Mouse (Mus musculus) erythroblast, embryonic 14.5 days (primary cell): ENCODE data around the gene Tcte2. TPM values are rescaled to one million over a fixed set of nuclear protein-coding genes. Genes with fewer than 3 reads are reported as not detected.

ENCODE experiments used
- H3K27me3 ChIP-seq: 2 replicates; pipeline ENCODE4 v1.6.1; 2012; ENCODE audit warnings: inconsistent platforms; ENCODE audit not compliant: control insufficient read depth
- H3K36me3 ChIP-seq: 2 replicates; pipeline ENCODE4 v1.6.1; 2012; ENCODE audit warnings: mild to moderate bottlenecking, inconsistent platforms; ENCODE audit not compliant: control insufficient read depth
- H3K4me1 ChIP-seq: 2 replicates; pipeline ENCODE4 v1.6.1; 2012; ENCODE audit warnings: inconsistent platforms; ENCODE audit not compliant: control insufficient read depth
- H3K4me3 ChIP-seq: replicated peaks from 2 replicates; pipeline ENCODE3; 2012; ENCODE audit warnings: moderate library complexity, mild to moderate bottlenecking, inconsistent platforms
- H3K9me3 ChIP-seq: 2 replicates; pipeline ENCODE4 v1.6.1; 2012; ENCODE audit warnings: low read length, inconsistent platforms, mixed read lengths; ENCODE audit not compliant: control insufficient read depth
- GATA1 ChIP-seq: IDR thresholded peaks from 2 replicates; pipeline ENCODE4 v1.6.1; 2012; ENCODE audit warnings: low read length, inconsistent platforms, mixed read lengths
- TAL1 ChIP-seq: IDR thresholded peaks from 3 replicates; pipeline ENCODE4 v1.6.1; 2012; ENCODE audit warnings: low read length, inconsistent platforms, mixed read lengths
- polyA plus RNA-seq: library from polyadenylated mRNA; stranded (reverse); fragments of >175 nt; gene quantifications from 2 replicates; pipeline ENCODE4 v1.2.3, GENCODE M21; 2012

The Tcte2 gene
- polyA plus RNA-seq, 1 experiment, result not detected

DNA sequence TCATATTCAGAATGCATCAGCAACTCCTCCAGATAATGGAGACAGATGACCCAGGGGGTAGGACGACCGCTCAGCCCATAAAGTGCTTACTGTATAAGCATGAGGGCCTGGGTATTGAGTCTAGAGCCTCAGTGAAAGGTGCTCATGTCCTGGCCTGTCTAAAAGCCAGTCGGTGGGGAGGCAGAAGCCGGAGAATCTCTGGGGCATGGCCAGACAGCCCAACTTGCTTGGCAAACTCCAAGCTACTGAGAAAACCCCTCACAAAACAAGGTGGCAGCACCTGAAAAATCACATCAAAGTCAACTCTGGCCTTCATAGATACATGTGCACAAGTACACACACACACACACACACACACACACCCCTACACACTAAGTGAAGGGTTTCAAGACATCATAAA, 12.6 kb downstream of the Tcte2 start:
- Histone ChIP-seq H3K4me1 (no peaks in the 10 kb centered on the region), H3K36me3 (no peaks in the 10 kb centered on the region), H3K27me3 (no peaks in the 10 kb centered on the region), H3K9me3 (no peaks in the 10 kb centered on the region), H3K4me3 (no peak overlapping the region)
- TF ChIP-seq TAL1, result no peak
- no peak for TF ChIP-seq GATA1

- Histone ChIP-seq H3K4me1 (no peaks in the 10 kb centered on the region), H3K4me3 (no peak overlapping the region), H3K27me3 (no peaks in the 10 kb centered on the region), H3K36me3 (no peaks in the 10 kb centered on the region), H3K9me3 (no peaks in the 10 kb centered on the region)
- TF ChIP-seq TAL1 (no peak), GATA1 (no peak)
These were observed 13.9 kb downstream of the Tcte2 start for GRCm38 (mm10) chr17:13747681-13748080.

DNA sequence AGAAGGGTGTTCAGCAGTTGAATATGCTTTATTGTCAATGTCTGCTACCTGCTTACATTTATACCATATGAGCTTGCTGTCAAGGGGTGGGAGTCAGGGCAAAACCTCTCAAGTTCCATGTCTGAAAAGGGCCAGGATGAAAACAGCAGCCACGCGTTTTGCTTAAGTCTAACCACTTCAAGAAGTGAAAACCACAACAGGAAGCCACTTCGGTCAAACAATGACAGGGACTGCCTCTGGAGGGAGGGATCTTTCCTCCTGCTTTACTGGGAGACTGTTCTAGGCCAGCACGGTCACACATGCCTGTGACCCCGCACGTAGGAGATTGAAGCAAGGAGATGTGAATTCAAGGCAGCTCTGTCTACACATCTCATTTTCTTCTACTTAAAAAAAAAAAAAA, 15.3 kb downstream of the Tcte2 start:
- Histone ChIP-seq H3K27me3 (no peaks in the 10 kb centered on the region), H3K4me1 (no peaks in the 10 kb centered on the region), H3K36me3 (no peaks in the 10 kb centered on the region), H3K4me3 (no peak overlapping the region), H3K9me3 (no peaks in the 10 kb centered on the region)
- TF ChIP-seq TAL1 (no peak), GATA1 (no peak)

- H3K9me3 ChIP-seq, result no peaks in the 10 kb centered on the region
- no peak overlapping the region for H3K4me3 ChIP-seq
- H3K27me3 ChIP-seq, result no peaks in the 10 kb centered on the region
- TF ChIP-seq TAL1 (no peak), GATA1 (no peak)
- H3K4me1 ChIP-seq, result no peaks in the 10 kb centered on the region
- no peaks in the 10 kb centered on the region for H3K36me3 ChIP-seq
These were observed 16.3 kb downstream of the Tcte2 start for GRCm38 (mm10) chr17:13745373-13745772.

DNA sequence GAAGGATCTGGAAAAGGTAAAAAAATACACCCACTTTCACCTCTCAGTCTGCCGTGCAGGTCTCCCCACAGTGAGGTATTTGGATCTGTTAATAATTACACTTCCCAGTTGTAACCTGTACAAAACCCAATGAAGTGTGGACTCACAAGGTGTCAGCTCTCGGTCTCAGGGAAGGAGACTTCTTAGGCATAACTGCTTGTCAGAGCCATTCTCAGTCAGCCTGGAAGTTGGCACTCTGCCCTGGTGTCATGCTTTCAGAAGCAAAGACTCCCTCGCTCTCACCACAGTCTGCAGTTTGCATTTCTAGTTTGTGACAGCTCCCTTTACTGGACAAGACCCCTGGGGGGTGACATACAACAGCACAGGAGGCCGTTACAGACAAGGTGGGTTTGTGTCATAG, 16.8 kb downstream of the Tcte2 start:
- H3K9me3 ChIP-seq, result no peaks in the 10 kb centered on the region
- TF ChIP-seq GATA1 (no peak), TAL1 (no peak)
- H3K27me3 ChIP-seq, result no peaks in the 10 kb centered on the region
- H3K4me1 ChIP-seq, result no peaks in the 10 kb centered on the region
- no peaks in the 10 kb centered on the region for H3K36me3 ChIP-seq
- H3K4me3 ChIP-seq, result no peak overlapping the region

DNA sequence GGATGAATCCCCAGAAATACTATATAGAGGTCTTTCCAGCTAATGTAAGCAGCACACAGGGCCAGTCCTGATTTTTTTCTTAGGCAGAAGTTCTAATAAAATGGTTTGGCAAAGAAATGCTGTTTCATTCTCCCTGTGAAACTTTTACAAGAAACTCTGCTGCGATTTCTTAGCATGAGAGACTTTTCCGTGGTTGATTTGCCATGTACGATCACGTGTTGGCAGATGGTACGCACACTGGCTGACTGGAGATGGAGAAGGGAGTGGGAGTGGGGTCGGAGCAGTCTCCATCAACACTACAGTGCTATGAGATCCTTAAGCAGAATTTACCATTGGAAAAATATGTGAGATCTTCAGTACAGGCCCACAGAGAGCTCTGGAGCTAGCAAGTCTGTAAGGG, 17.4 kb downstream of the Tcte2 start:
- no peaks in the 10 kb centered on the region for H3K4me1 ChIP-seq
- TF ChIP-seq GATA1, result no peak
- no peak for TF ChIP-seq TAL1
- no peaks in the 10 kb centered on the region for H3K36me3 ChIP-seq
- no peaks in the 10 kb centered on the region for H3K9me3 ChIP-seq
- no peak overlapping the region for H3K4me3 ChIP-seq
- no peaks in the 10 kb centered on the region for H3K27me3 ChIP-seq

- Histone ChIP-seq H3K4me1 (no peaks in the 10 kb centered on the region), H3K4me3 (no peak overlapping the region), H3K9me3 (no peaks in the 10 kb centered on the region), H3K36me3 (no peaks in the 10 kb centered on the region), H3K27me3 (no peaks in the 10 kb centered on the region)
- TF ChIP-seq TAL1, result no peak
- no peak for TF ChIP-seq GATA1
These were observed 17.9 kb downstream of the Tcte2 start for GRCm38 (mm10) chr17:13743709-13744079.

GRCm38 (mm10) chr17:13742941-13743708, 18.5 kb downstream of the Tcte2 start:
- no peaks in the 10 kb centered on the region for H3K36me3 ChIP-seq
- H3K27me3 ChIP-seq, result no peaks in the 10 kb centered on the region
- no peaks in the 10 kb centered on the region for H3K4me1 ChIP-seq
- no peaks in the 10 kb centered on the region for H3K9me3 ChIP-seq
- no peak overlapping the region for H3K4me3 ChIP-seq
- TF ChIP-seq GATA1, result no peak
- TF ChIP-seq TAL1, result no peak

- H3K9me3 ChIP-seq, result no peaks in the 10 kb centered on the region
- no peak overlapping the region for H3K4me3 ChIP-seq
- no peaks in the 10 kb centered on the region for H3K36me3 ChIP-seq
- no peak for TF ChIP-seq GATA1
- no peak for TF ChIP-seq TAL1
- no peaks in the 10 kb centered on the region for H3K4me1 ChIP-seq
- H3K27me3 ChIP-seq, result no peaks in the 10 kb centered on the region
These were observed 19.3 kb downstream of the Tcte2 start for GRCm38 (mm10) chr17:13742334-13742733.

DNA sequence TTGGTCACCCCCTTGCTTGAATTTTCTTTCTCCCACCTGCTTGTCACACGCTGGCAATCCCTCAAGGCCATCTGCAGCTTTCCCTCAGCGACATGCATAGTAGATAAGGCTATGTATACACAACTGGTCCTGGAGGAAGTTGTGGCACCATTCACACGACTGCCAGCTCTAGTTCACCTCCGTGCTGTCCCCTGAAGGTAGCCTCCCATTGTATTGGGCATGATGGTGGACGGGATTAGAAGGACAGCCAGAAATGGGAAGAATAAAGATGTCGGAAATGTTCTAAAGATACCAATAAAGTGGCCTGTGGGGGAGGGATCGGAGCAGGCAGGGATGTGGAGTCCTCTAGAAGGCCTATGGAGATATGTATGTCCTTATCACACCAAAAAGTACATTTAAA, 20.0 kb downstream of the Tcte2 start:
- no peaks in the 10 kb centered on the region for H3K9me3 ChIP-seq
- TF ChIP-seq GATA1 (no peak), TAL1 (no peak)
- no peak overlapping the region for H3K4me3 ChIP-seq
- no peaks in the 10 kb centered on the region for H3K36me3 ChIP-seq
- no peaks in the 10 kb centered on the region for H3K27me3 ChIP-seq
- H3K4me1 ChIP-seq, result no peaks in the 10 kb centered on the region
